Mouse (Mus musculus) bone marrow, adult 2 months (tissue): ENCODE results near the gene Slc16a8. TPM values are rescaled to one million over a fixed set of nuclear protein-coding genes. Genes with fewer than 3 reads are reported as not detected.

Experiments used
- H3K27ac ChIP-seq: fragments of 200-500 bp; 2 replicates; pipeline ENCODE4 v1.5.1; 2012; ENCODE audit warnings: low read depth, mild to moderate bottlenecking, control low read depth, inconsistent platforms, low read length; ENCODE audit not compliant: control insufficient read depth, poor library complexity, insufficient read depth
- H3K4me1 ChIP-seq: fragments of 200-500 bp; 2 replicates; pipeline ENCODE4 v1.6.1; 2011; ENCODE audit warnings: low read length; ENCODE audit not compliant: control insufficient read depth, insufficient read depth
- H3K4me3 ChIP-seq: fragments of 200-500 bp; replicated peaks from 2 replicates; pipeline ENCODE3; 2011; ENCODE audit warnings: mild to moderate bottlenecking, low read depth, low read length, control low read depth; ENCODE audit not compliant: control insufficient read depth
- CTCF ChIP-seq: fragments of 200-500 bp; IDR thresholded peaks from 2 replicates; pipeline ENCODE4 v1.5.1; 2011; ENCODE audit warnings: low read length, control low read depth; ENCODE audit not compliant: control insufficient read depth, insufficient read depth
- POLR2A ChIP-seq: fragments of 200-500 bp; IDR thresholded peaks from 2 replicates; pipeline ENCODE4 v1.6.1; 2011; ENCODE audit warnings: low read depth, mild to moderate bottlenecking, control low read depth, low read length, borderline replicate concordance; ENCODE audit not compliant: control insufficient read depth
- WGBS: fragments of 180-500 bp; shearing (Covaris S2); methylation state at CpG from one replicate; pipeline ENCODE4 v1.1.7; 2018; 5-methylcytosine and 5-hydroxymethylcytosine counted together
- polyA plus RNA-seq: library from polyadenylated mRNA; stranded (reverse); fragments of >200 nt; gene quantifications from 2 replicates; pipeline ENCODE4 v1.2.4, GENCODE M21; 2011; ENCODE audit warnings: low replicate concordance; ENCODE audit not compliant: missing spikeins, insufficient read depth, insufficient read length

Gene Slc16a8
- polyA plus RNA-seq, 1 experiment: not detected

DNA sequence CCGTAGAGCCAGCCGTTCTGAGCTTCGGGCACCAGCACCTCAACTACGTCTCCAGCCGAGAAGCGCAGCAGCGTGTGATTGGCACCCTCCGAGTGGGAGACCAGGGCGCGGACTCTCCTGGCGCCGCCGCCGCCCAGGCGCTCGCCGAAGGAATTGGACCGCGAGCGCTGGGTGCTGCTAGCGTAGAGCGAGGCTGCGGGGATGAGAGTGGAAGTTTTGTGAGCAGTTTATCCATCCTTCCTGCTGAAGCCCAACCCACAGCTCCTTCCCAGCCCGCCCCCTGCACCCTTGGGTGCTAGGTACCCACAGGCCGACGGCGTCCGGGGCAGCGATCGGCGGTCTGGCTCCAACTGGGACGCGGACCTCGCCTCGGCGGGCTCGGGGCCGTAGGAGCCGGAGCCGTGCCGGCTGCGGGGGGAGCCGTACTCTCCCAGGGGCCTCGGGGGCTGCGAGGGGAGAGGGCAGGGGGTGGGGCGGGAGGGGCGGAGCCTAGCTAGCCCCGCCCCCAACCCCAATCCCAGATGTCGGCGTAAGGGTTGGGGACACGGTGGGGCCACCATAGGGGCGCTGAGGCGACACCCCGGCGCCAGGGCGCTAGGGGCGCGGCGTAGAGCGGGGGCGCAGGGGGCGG, 6.6 kb upstream of the Slc16a8 start:
- WGBS: under 1% methylated on average over 58 of the region's 62 CpGs

DNA sequence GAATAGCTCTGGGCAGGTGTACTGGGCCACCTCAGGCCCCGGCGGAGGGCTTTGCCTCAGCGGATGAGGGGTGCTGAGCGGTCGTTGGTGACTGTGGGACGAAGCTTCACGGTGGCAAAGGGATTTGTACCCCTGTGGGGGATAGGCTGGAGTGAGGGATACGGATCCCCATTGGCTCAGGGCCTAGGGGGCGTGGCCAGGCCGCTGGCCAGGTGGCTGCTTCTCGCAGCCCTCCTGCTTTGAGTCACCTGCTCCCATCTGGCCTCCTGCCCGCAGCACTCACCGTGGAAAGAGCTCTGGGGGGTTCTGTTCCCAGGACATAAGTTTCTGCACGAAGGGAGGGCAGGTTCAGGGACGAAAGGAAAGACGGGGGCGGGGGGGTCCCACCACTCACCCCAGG, 4.0 kb upstream of the Slc16a8 start:
- no peak for TF ChIP-seq CTCF
- no peak for TF ChIP-seq POLR2A
- no peaks in the 10 kb centered on the region for H3K4me1 ChIP-seq
- no peak overlapping the region for H3K27ac ChIP-seq
- WGBS: 47% methylated on average over 17 of the region's 17 CpGs
- H3K4me3 ChIP-seq: no peak overlapping the region

More for the DNA sequence above, 6.6 kb upstream of the Slc16a8 start:
- Histone ChIP-seq H3K4me1 (no peaks in the 10 kb centered on the region; the same call in 1 of the 2 replicates), H3K27ac (no peak overlapping the region), H3K4me3 (no peak overlapping the region)
- TF ChIP-seq POLR2A: no peak
- TF ChIP-seq CTCF: no peak

DNA sequence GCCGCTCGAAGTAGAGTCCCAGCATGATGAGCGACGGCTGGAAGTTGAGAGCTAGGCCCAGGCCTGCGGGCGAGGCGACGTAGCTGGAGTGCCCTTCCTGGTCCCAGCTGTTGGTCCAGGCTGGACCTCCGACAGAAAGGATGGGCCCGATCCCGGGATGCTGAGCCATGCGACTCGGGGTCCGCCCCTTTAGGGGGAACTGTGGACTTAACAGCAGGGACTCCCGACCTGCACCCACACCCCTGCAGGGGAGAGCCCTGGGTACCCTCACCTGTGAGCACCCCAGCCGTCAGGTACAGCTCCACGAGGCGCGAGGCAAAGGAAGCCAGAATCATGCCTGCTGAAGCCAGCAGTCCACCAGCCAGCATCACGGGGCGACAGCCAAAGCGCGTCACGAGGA, 2.0 kb downstream of the Slc16a8 start:
- no peak for TF ChIP-seq POLR2A
- no peaks in the 10 kb centered on the region for H3K4me1 ChIP-seq
- no peak overlapping the region for H3K4me3 ChIP-seq
- WGBS: 40% methylated on average over 24 of the region's 24 CpGs
- H3K27ac ChIP-seq: no peak overlapping the region

DNA sequence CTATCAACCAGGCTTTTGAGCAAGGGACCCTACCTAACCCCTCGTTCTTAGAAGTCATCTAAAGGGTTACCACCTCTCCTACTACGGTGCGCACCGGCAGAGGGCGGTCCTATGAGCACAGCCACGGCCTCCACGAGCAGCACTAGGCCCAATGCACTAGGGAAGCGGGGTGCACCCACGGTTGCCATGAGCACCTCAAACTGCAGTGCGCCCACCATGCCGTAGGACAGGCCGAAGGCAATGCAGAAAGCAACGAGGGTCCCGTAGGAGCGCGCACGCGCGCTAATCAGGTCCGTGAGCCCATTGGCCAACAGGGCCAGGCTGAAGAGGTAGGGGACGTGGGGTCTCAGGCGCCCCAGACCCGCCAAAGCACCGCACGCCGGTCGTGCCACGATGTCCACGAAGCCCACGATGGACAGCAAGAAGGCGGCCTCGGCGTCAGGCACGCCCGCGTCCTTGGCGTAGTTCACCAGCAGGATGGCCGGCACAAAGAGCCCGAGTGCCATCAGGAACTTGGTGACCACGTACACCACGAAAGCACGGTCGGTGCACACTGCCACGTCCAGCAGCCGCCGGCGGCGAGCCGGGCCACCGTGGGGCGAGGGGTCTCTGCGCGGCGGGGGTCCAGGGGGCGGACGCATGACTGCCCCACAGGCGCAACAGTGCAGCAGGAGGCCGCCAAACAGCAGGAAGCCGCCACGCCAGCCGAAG, 2.6 kb downstream of the Slc16a8 start:
- WGBS: 3% methylated on average over 61 of the region's 61 CpGs
- Histone ChIP-seq H3K27ac (no peak overlapping the region; the same call in 1 of the 2 replicates), H3K4me1 (no peaks in the 10 kb centered on the region), H3K4me3 (no peak overlapping the region)
- TF ChIP-seq POLR2A: no peak
- TF ChIP-seq CTCF: no peak

DNA sequence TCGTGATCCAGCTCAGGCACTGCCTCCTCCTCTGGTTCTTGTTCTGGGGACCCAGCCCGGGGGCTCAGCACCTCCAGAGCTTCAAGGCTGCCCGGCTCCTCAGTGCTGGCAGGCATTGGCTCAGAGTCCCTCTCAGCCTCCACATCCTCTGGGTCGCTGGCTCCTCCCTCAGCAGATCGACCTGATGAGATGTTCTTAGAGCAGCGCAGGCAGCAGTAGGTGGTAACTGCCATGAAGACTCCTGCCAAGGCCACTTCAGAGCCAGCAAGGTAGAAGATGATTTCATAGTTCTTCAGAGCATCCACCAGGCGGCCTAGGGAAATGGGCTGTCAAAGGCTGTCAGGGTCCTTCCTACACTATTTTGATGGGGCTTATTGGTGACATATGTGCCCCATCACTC, 3.4 kb downstream of the Slc16a8 start:
- no peak for TF ChIP-seq POLR2A
- no peak for TF ChIP-seq CTCF
- Histone ChIP-seq H3K27ac (no peak overlapping the region), H3K4me3 (no peak overlapping the region), H3K4me1 (no peaks in the 10 kb centered on the region)
- WGBS: 45% methylated on average over 7 of the region's 7 CpGs

DNA sequence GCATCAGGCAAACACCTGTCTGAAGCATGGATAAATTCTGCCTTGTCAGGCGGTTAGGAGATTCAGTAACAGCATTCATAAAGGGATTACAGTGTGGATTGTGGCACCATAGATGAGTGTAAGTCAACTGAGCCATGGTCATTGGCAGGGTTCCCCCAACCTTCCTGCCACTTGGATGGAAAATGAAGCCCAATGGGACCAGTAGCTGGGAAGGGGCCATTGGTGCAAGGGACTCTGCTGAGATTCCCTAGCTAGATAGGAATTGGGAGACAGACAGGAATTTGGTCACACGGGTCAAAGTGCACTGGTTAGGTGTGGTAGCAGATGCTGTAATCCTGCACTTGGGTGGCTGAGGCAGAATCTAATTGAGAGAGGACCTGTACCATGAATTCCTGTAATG, 4.3 kb downstream of the Slc16a8 start:
- Histone ChIP-seq H3K4me1 (no peaks in the 10 kb centered on the region), H3K4me3 (no peak overlapping the region), H3K27ac (no peak overlapping the region)
- 72% methylated on average over 2 of the region's 2 CpGs for WGBS
- TF ChIP-seq POLR2A: no peak
- no peak for TF ChIP-seq CTCF

DNA sequence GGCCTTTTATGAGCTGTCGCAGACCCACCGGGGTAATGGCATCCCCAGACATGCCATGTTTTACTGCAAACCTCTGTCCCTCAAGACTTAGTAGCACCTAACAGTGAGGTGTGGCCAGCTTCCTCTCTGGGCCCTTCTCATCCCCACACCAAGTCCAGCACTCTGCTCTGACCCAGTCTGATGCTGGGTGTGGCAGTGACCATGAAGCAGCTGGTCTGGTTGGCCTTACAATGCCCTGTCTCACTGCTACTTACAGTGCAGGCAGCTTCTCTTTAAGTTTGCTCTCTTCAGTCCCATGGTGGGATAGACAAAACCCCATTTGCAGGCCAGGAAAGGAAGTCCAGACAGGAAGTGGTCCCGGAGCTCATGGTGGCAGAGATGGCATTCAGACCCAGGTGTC, 9.2 kb downstream of the Slc16a8 start:
- TF ChIP-seq CTCF: no peak
- no peak for TF ChIP-seq POLR2A
- WGBS: 66% methylated on average over 3 of the region's 3 CpGs
- Histone ChIP-seq H3K27ac (no peak overlapping the region), H3K4me3 (no peak overlapping the region), H3K4me1 (no peaks in the 10 kb centered on the region)

DNA sequence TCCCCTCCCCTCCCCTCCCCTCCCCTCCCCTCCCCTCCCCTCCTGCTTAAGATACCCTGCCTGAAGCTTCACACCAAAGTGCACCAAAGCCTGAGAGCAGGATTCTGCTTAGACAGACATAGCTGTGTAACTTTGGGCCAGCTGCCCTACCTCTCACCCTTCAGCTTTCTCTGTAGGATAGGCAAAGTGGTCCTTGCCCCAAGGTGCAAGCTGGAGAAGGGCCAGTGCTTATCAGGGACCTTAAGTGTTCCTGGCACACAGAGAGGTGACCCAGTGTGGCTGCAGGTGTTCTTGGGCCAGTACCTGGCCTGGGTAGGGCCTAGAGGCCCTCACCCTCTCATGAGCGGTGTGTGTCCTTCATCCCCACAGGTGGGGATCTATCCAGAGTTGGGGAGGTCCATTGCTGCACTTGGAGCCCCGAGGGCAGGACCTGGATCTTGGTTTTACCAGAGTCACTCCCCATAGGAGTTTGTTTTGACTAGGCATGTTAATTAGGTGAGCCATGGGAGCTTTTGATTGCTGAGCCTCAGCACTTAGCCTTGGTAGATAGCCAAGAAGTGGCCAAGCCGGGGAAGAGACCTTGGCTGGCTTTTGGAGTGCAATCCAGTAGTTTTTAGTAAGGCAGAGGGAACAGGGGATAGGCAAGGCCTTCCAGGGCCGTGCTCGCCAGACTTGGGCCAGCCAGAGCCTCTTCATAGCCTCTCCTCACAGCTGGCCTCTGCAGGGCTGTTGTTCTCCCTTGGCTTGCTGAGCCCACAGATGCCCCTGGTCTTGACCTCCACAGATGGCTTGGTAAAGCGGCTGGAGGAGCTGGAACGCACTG, 10.3 kb downstream of the Slc16a8 start:
- Histone ChIP-seq H3K4me3 (no peak overlapping the region), H3K4me1 (no peaks in the 10 kb centered on the region), H3K27ac (no peak overlapping the region)
- no peak for TF ChIP-seq POLR2A
- no peak for TF ChIP-seq CTCF
- WGBS: 88% methylated on average over 7 of the region's 7 CpGs

DNA sequence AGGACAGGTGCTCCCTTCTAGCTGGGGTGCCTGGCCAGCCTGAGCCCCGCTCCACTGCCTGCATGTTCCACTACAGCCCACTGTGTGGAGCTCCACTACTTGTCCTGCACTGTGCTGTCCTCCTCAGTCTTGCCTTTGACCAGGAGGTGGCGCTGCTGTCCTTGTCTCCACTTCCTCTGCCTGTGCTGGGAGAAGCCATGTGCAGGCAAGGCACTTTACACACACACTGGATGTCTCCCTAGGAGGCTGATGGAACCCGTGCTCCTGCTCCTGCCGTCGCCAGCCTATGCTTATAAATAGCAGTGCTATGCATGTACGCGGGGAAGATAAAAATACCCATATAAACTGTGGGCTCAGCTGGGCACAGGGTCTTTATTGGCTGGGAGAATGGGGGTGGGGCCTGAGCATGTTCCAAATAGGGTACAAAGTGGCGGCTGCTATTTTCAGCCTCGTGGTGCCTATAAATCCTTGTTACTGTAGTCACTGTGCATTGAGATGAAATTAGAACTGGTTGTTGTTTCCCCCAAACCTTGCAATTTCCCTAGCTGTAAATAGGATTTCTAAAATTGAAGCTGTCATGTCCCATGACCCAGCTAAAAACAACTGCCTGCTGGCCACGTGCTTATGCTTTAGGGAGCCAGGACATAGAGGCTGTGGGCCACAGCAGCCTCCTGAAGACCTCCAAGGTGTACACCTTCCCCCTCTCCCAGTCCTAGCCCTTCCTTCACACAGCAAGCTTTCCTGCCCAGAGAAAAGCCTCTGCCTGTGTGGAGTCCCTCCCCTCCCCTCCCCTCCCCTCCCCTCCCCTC, 11.1 kb downstream of the Slc16a8 start:
- H3K4me3 ChIP-seq: no peak overlapping the region
- H3K4me1 ChIP-seq: no peaks in the 10 kb centered on the region
- no peak for TF ChIP-seq POLR2A
- TF ChIP-seq CTCF: peak; percentile 100
- WGBS: 11% methylated on average over 10 of the region's 10 CpGs
- H3K27ac ChIP-seq: no peak overlapping the region
